18 mouse cellular contexts compared by ENCODE assay signal in the genomic region with DNA sequence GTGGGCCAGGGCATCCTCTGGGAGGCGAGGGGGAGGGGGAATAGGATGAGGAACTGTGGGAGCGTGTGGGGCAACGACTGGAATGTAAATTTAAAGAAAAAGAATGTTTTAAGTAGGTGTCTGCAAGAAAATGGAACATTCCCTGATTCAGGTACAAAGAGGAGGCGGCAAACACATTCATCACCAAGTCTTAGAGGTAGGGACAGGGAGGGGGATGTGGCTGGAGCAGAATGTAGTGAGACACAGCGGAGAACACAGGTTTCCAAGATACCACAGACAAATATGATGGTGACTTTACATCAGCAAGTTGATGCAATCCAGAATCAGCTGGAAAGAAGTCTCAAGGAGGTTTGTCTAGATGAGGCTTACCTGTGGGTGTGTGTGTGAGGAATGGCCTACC.
"Had no signal": no experiment of that assay in that cellular context is flagged by ENCODE, and none has a peak within 500 bp of the region (broad histone marks: within the 10 kb centered on the region; RNA-seq: fewer than 3 reads in every experiment).

No protein-coding gene starts in this region.

- ATAC-seq: intestine, embryonic 16.5 days; liver, postnatal 0 days; midbrain, embryonic 16.5 days had no signal

- H3K36me3 ChIP-seq: kidney, embryonic 15.5 days; liver, embryonic 13.5 days; lung, embryonic 15.5 days; midbrain, embryonic 12.5 days; neural tube, embryonic 13.5 days had no signal

- DNase-seq: kidney, adult 2 months; kidney, postnatal 14 days; layer of hippocampus, postnatal 36 days; liver, embryonic 13.5 days; liver, postnatal 0 days; lung, postnatal 14 days; retina, postnatal 1 day; thymus, adult 18-20 months; thymus, postnatal 14 days had no signal

- H3K27ac ChIP-seq: kidney, embryonic 15.5 days; liver, embryonic 13.5 days; lung, embryonic 15.5 days; macrophage; midbrain, embryonic 12.5 days; neural tube, embryonic 13.5 days; stomach, postnatal 0 days had no signal

- H3K9me3 ChIP-seq: kidney, embryonic 15.5 days; liver, embryonic 13.5 days; lung, embryonic 15.5 days; midbrain, embryonic 12.5 days; neural tube, embryonic 13.5 days had no signal

- H3K4me1 ChIP-seq: kidney, embryonic 15.5 days; lung, embryonic 15.5 days; megakaryocyte, embryonic 14.5 days; midbrain, embryonic 12.5 days had no signal

- H3K4me3 ChIP-seq: kidney, embryonic 15.5 days; liver, embryonic 13.5 days; lung, embryonic 15.5 days; megakaryocyte, embryonic 14.5 days; midbrain, embryonic 12.5 days; neural tube, embryonic 13.5 days had no signal

- H3K27me3 ChIP-seq: kidney, embryonic 15.5 days; liver, embryonic 13.5 days; lung, embryonic 15.5 days; megakaryocyte, embryonic 14.5 days; midbrain, embryonic 12.5 days; neural tube, embryonic 13.5 days had no signal
